Comparison of ENCODE assay signal across 7 mouse cellular contexts in genomic region chr17:50292661-50293171, GRCm38 (mm10). TPM values are rescaled to one million over a fixed set of nuclear protein-coding genes. Genes with fewer than 3 reads are reported as not detected.
DNase-seq lines count a peak whose midpoint lies in the region; ATAC-seq and TF ChIP-seq lines count a peak whose summit lies in the region.

No protein-coding gene starts in this region.

- no peaks in the 10 kb centered on the region for H3K4me1 ChIP-seq in heart, embryonic 13.5 days
- no peaks in the 10 kb centered on the region for H3K4me1 ChIP-seq in kidney, embryonic 16.5 days (ENCODE audit: insufficient read depth, low read length)
- peaks cover 7% of the 10 kb centered on the region; the same call in 1 of the 2 replicates for H3K4me1 ChIP-seq in limb, embryonic 15.5 days
- H3K4me1 ChIP-seq in midbrain, embryonic 16.5 days (ENCODE audit: control insufficient read depth, insufficient read depth, low read length), result no peaks in the 10 kb centered on the region
- peaks cover 3% of the 10 kb centered on the region for H3K4me1 ChIP-seq in spleen, adult 2 months (ENCODE audit: control insufficient read depth, insufficient read depth, insufficient read length)

- H3K27ac ChIP-seq in heart, embryonic 13.5 days (replicated peaks), result peak overlapping the region; percentile 73
- peak overlapping the region; percentile 48; the same call in 1 of the 2 replicates for H3K27ac ChIP-seq in kidney, embryonic 16.5 days (ENCODE audit: low read length)
- H3K27ac ChIP-seq in limb, embryonic 15.5 days, result peak overlapping the region; percentile 77
- peak overlapping the region; percentile 63 for H3K27ac ChIP-seq in midbrain, embryonic 16.5 days (ENCODE audit: low read length)
- H3K27ac ChIP-seq in spleen, adult 2 months (ENCODE audit: insufficient read depth, low read length), result 0 out of 2 replicates have a peak overlapping the region, but pooled peaks have one; percentile 38

- peak overlapping the region; percentile 69 for H3K4me2 ChIP-seq in heart, embryonic 13.5 days
- peak overlapping the region; percentile 63 for H3K4me2 ChIP-seq in kidney, embryonic 16.5 days (replicated peaks; ENCODE audit: low read depth, low read length)
- H3K4me2 ChIP-seq in limb, embryonic 15.5 days, result peak overlapping the region; percentile 67
- H3K4me2 ChIP-seq in midbrain, embryonic 16.5 days (ENCODE audit: low read length), result peak overlapping the region; percentile 64

- H3K4me3 ChIP-seq in heart, embryonic 13.5 days, result peak overlapping the region; percentile 56
- peak overlapping the region; percentile 52 for H3K4me3 ChIP-seq in kidney, embryonic 16.5 days (ENCODE audit: low read length)
- H3K4me3 ChIP-seq in limb, embryonic 15.5 days, result peak overlapping the region; percentile 46
- H3K4me3 ChIP-seq in midbrain, embryonic 16.5 days (ENCODE audit: low read depth, low read length), result peak overlapping the region; percentile 49
- peak overlapping the region; percentile 65 for H3K4me3 ChIP-seq in spleen, adult 2 months (ENCODE audit: extremely low read depth, insufficient read depth, insufficient read length)

- H3K27me3 ChIP-seq in heart, embryonic 13.5 days (replicated peaks), result no peaks in the 10 kb centered on the region
- H3K27me3 ChIP-seq in kidney, embryonic 16.5 days (ENCODE audit: insufficient read depth, low read length), result no peaks in the 10 kb centered on the region
- H3K27me3 ChIP-seq in limb, embryonic 15.5 days, result no peaks in the 10 kb centered on the region
- H3K27me3 ChIP-seq in midbrain, embryonic 16.5 days (ENCODE audit: control insufficient read depth, insufficient read depth, low read depth, low read length), result no peaks in the 10 kb centered on the region
- no peaks in the 10 kb centered on the region for H3K27me3 ChIP-seq in spleen, adult 2 months (ENCODE audit: control insufficient read depth, insufficient read depth, low read length)

- H3K9ac ChIP-seq in heart, embryonic 13.5 days, result peak overlapping the region; percentile 78
- H3K9ac ChIP-seq in kidney, embryonic 16.5 days (replicated peaks; ENCODE audit: low read length), result peak overlapping the region; percentile 71
- H3K9ac ChIP-seq in limb, embryonic 15.5 days, result peak overlapping the region; percentile 26
- peak overlapping the region; percentile 69 for H3K9ac ChIP-seq in midbrain, embryonic 16.5 days (ENCODE audit: low read depth, low read length)

- peak; percentile 75 for DNase-seq in c-Kit-positive CD71-negative TER-119-negative erythroid progenitor cells, embryonic 14.5 days (ENCODE audit: low read depth)
- peak; percentile 28 for DNase-seq in fibroblast of lung, adult 2 months (ENCODE audit: low read depth)
- DNase-seq in spleen, adult 2 months (ENCODE audit: low read depth in 1 of 2, low spot score in 2 of 2), result peak; percentile 69 to 88

- ATAC-seq in heart, embryonic 13.5 days (ENCODE audit: extremely low read depth, insufficient number of reproducible peaks, low FRiP score, low TSS enrichment), result peak; percentile 88
- ATAC-seq in kidney, embryonic 16.5 days (ENCODE audit: low FRiP score, low TSS enrichment), result peak; percentile 96
- ATAC-seq in limb, embryonic 15.5 days (ENCODE audit: insufficient number of reproducible peaks, low FRiP score, low TSS enrichment, low read depth), result peak; percentile 91
- peak; percentile 96 for ATAC-seq in midbrain, embryonic 16.5 days

- TF ChIP-seq POLR2A in spleen, adult 2 months (IDR thresholded peaks at IDR 0.05; ENCODE audit: low read depth, low read length), result no peak

- 4% methylated on average over 57 of the region's 57 CpGs for WGBS in heart, embryonic 13.5 days
- 5% methylated on average over 36 of the region's 57 CpGs for WGBS in kidney, embryonic 16.5 days
- 5% methylated on average over 57 of the region's 57 CpGs for WGBS in limb, embryonic 15.5 days
- 4% methylated on average over 51 of the region's 57 CpGs for WGBS in midbrain, embryonic 16.5 days
- WGBS in spleen, adult 2 months, result 2% methylated on average over 40 of the region's 57 CpGs

- peak; percentile 52; the same call in 1 of the 2 replicates for TF ChIP-seq CTCF in spleen, adult 2 months (IDR thresholded peaks at IDR 0.05; ENCODE audit: extremely low read depth, insufficient read depth, insufficient read length, insufficient replicate concordance)

- peaks cover 14% of the 10 kb centered on the region for H3K9me3 ChIP-seq in heart, embryonic 13.5 days
- H3K9me3 ChIP-seq in kidney, embryonic 16.5 days (ENCODE audit: low read length), result peaks cover 14% of the 10 kb centered on the region
- H3K9me3 ChIP-seq in limb, embryonic 15.5 days, result peaks cover 11% of the 10 kb centered on the region; the same call in 1 of the 2 replicates
- H3K9me3 ChIP-seq in midbrain, embryonic 16.5 days (replicated peaks; ENCODE audit: control insufficient read depth, low read length, poor library complexity, severe bottlenecking), result peaks cover 5% of the 10 kb centered on the region

- H3K36me3 ChIP-seq in heart, embryonic 13.5 days, result no peaks in the 10 kb centered on the region
- peaks cover 9% of the 10 kb centered on the region; the same call in 1 of the 2 replicates for H3K36me3 ChIP-seq in kidney, embryonic 16.5 days (ENCODE audit: insufficient read depth, low read length)
- no peaks in the 10 kb centered on the region for H3K36me3 ChIP-seq in limb, embryonic 15.5 days
- H3K36me3 ChIP-seq in midbrain, embryonic 16.5 days (ENCODE audit: control insufficient read depth, insufficient read depth, low read length), result no peaks in the 10 kb centered on the region
- peaks cover 2% of the 10 kb centered on the region; the same call in 1 of the 2 replicates for H3K36me3 ChIP-seq in spleen, adult 2 months (ENCODE audit: control insufficient read depth, insufficient read depth, low read length)

RNA-seq across cellular contexts. Expression of gene Dazl, which starts 0.7 kb away (rescaled TPM):
- 0.17 and 0.23 TPM in 2 replicates for polyA plus RNA-seq in heart, embryonic 13.5 days (2015; fragmentation: Nextera tagmentation; extraction: Ambion mirVana)
- polyA plus RNA-seq in kidney, embryonic 16.5 days (2015; fragmentation: Nextera tagmentation; extraction: Ambion mirVana), result 0.19 and 0.33 TPM in 2 replicates
- polyA plus RNA-seq in limb, embryonic 15.5 days (2015; fragmentation: Nextera tagmentation; extraction: Ambion mirVana), result 0.12 TPM in 1 of 2 replicates, not detected in the other
- 0.45 and 1.1 TPM in 2 replicates for polyA plus RNA-seq in midbrain, embryonic 16.5 days (2015; fragmentation: Nextera tagmentation; extraction: Ambion mirVana)
- polyA plus RNA-seq in spleen, adult 2 months (2012; rRNA removed), result not detected in 2 replicates

Comparison
In these comparisons a context has a peak if more than half of its experiments do, and no peak if none do; other contexts are left out.
1. Peak in every context shown above with its lines: DNase-seq, ATAC-seq, H3K4me3 ChIP-seq and H3K27ac ChIP-seq.
2. DNase-seq: peak in every context shown above with its lines; median percentile 78 in spleen, adult 2 months; 75 in c-Kit-positive CD71-negative TER-119-negative erythroid progenitor cells, embryonic 14.5 days; 28 in fibroblast of lung, adult 2 months.
3. H3K9ac ChIP-seq: peak in every context shown above with its lines; median percentile 78 in heart, embryonic 13.5 days; 71 in kidney, embryonic 16.5 days; 69 in midbrain, embryonic 16.5 days; 26 in limb, embryonic 15.5 days.